Mouse (Mus musculus) neural tube, embryonic 11.5 days (tissue): ENCODE results near the gene Slc2a1. TPM values are rescaled to one million over a fixed set of nuclear protein-coding genes. Genes with fewer than 3 reads are reported as not detected.
A peak's percentile ranks its signal among the peaks of the same experiment; 100 is the strongest.

Experiments
- ATAC-seq: fragments of 200-750 bp; cut with Nextera tagmentation; 2 replicates; pipeline ENCODE4 v1.8.0; 2017; ENCODE audit warnings: moderate number of reproducible peaks, mild to moderate bottlenecking, moderate TSS enrichment, moderate library complexity; ENCODE audit not compliant: insufficient read depth, low FRiP score, low TSS enrichment
- DNase-seq: peaks from one replicate; pipeline ENCODE4 v3.0.0-alpha.2; 2015; ENCODE audit warnings: low spot score
- H3K27ac ChIP-seq: fragments of 300-500 bp; sonication (generic); 2 replicates; pipeline ENCODE4 v1.5.1; 2014; ENCODE audit warnings: low read depth, mild to moderate bottlenecking, low read length
- H3K27me3 ChIP-seq: fragments of 300-500 bp; sonication (generic); 2 replicates; pipeline ENCODE4 v1.6.1; 2014; ENCODE audit warnings: mild to moderate bottlenecking, low read length, mixed read lengths; ENCODE audit not compliant: control insufficient read depth, insufficient read depth
- H3K36me3 ChIP-seq: fragments of 300-500 bp; sonication (generic); 2 replicates; pipeline ENCODE4 v1.6.1; 2014; ENCODE audit warnings: mild to moderate bottlenecking, low read length, moderate library complexity, mixed read lengths; ENCODE audit not compliant: control insufficient read depth, insufficient read depth
- H3K4me1 ChIP-seq: fragments of 300-500 bp; sonication (generic); 2 replicates; pipeline ENCODE4 v1.6.1; 2014; ENCODE audit warnings: low read length, mixed read lengths; ENCODE audit not compliant: control insufficient read depth, insufficient read depth
- H3K4me2 ChIP-seq: fragments of 300-500 bp; sonication (generic); 2 replicates; pipeline ENCODE4 v1.6.1; 2014; ENCODE audit warnings: low read depth, mild to moderate bottlenecking, moderate library complexity
- H3K4me3 ChIP-seq: fragments of 300-500 bp; sonication (generic); 2 replicates; pipeline ENCODE4 v1.5.1; 2014; ENCODE audit warnings: low read depth, low read length
- H3K9ac ChIP-seq: fragments of 300-500 bp; sonication (generic); 2 replicates; pipeline ENCODE4 v1.6.1; 2014; ENCODE audit warnings: mild to moderate bottlenecking, low read length
- H3K9me3 ChIP-seq: fragments of 300-500 bp; sonication (generic); 2 replicates; pipeline ENCODE4 v1.6.1; 2016; ENCODE audit warnings: low read length; ENCODE audit not compliant: control insufficient read depth
- WGBS: fragments of 180-500 bp; shearing (Covaris S2); extraction: QIAGEN DNeasy Blood & Tissue Kit; methylation state at CpG from one replicate; pipeline ENCODE4 v1.1.7; 2014; 5-methylcytosine and 5-hydroxymethylcytosine counted together
- polyA plus RNA-seq: library from polyadenylated mRNA; unstranded; fragments of >200 nt; fragmentation: Nextera tagmentation; extraction: Ambion mirVana; gene quantifications from 2 replicates; pipeline ENCODE4 v1.2.1, GENCODE M21; 2014

Gene Slc2a1
- polyA plus RNA-seq, 1 experiment from 2014 or later: 162 TPM

- no peak overlapping the region for H3K4me2 ChIP-seq
- no peaks in the 10 kb centered on the region for H3K36me3 ChIP-seq
- H3K4me3 ChIP-seq: no peak overlapping the region
- DNase-seq: no peak
- H3K4me1 ChIP-seq: no peaks in the 10 kb centered on the region
- H3K9me3 ChIP-seq: no peaks in the 10 kb centered on the region
- H3K27ac ChIP-seq: no peak overlapping the region
- no peak overlapping the region for H3K9ac ChIP-seq
- no peaks in the 10 kb centered on the region for H3K27me3 ChIP-seq
- 66% methylated on average over 7 of the region's 7 CpGs for WGBS
- ATAC-seq: no peak
Measured at GRCm38 (mm10) chr4:119093890-119094289, 14.6 kb upstream of the Slc2a1 start.

- H3K36me3 ChIP-seq: no peaks in the 10 kb centered on the region
- H3K9ac ChIP-seq: no peak overlapping the region
- no peaks in the 10 kb centered on the region for H3K27me3 ChIP-seq
- WGBS: 31% methylated on average over 4 of the region's 4 CpGs
- no peak overlapping the region for H3K4me2 ChIP-seq
- H3K4me1 ChIP-seq: no peaks in the 10 kb centered on the region
- ATAC-seq: no peak
- H3K4me3 ChIP-seq: no peak overlapping the region
- no peak overlapping the region for H3K27ac ChIP-seq
- H3K9me3 ChIP-seq: no peaks in the 10 kb centered on the region
- DNase-seq: peak; percentile 16
Measured at GRCm38 (mm10) chr4:119094987-119095386, 13.5 kb upstream of the Slc2a1 start.

GRCm38 (mm10) chr4:119096401-119096800 lies 12.1 kb upstream of the Slc2a1 start:
- Histone ChIP-seq H3K4me2 (no peak overlapping the region), H3K27ac (no peak overlapping the region), H3K4me3 (no peak overlapping the region), H3K27me3 (no peaks in the 10 kb centered on the region), H3K9ac (no peak overlapping the region), H3K9me3 (no peaks in the 10 kb centered on the region), H3K36me3 (no peaks in the 10 kb centered on the region), H3K4me1 (no peaks in the 10 kb centered on the region)
- no peak for ATAC-seq
- DNase-seq: no peak
- WGBS: 80% methylated on average over 3 of the region's 3 CpGs

GRCm38 (mm10) chr4:119097421-119097820 lies 11.1 kb upstream of the Slc2a1 start:
- 87% methylated on average over 4 of the region's 4 CpGs for WGBS
- Histone ChIP-seq H3K27me3 (no peaks in the 10 kb centered on the region), H3K36me3 (no peaks in the 10 kb centered on the region)

GRCm38 (mm10) chr4:119098216-119099210 lies 10.0 kb upstream of the Slc2a1 start:
- Histone ChIP-seq H3K9me3 (no peaks in the 10 kb centered on the region), H3K36me3 (no peaks in the 10 kb centered on the region), H3K4me3 (no peak overlapping the region), H3K9ac (no peak overlapping the region), H3K27ac (no peak overlapping the region), H3K4me2 (no peak overlapping the region), H3K4me1 (no peaks in the 10 kb centered on the region), H3K27me3 (no peaks in the 10 kb centered on the region)
- no peak for DNase-seq
- ATAC-seq: no peak
- 75% methylated on average over 8 of the region's 8 CpGs for WGBS

More at GRCm38 (mm10) chr4:119097421-119097820, 11.1 kb upstream of the Slc2a1 start:
- DNase-seq (no peak), ATAC-seq (no peak)
- H3K9ac ChIP-seq: no peak overlapping the region
- no peak overlapping the region for H3K27ac ChIP-seq
- no peaks in the 10 kb centered on the region for H3K4me1 ChIP-seq
- H3K4me3 ChIP-seq: no peak overlapping the region
- no peak overlapping the region for H3K4me2 ChIP-seq
- H3K9me3 ChIP-seq: no peaks in the 10 kb centered on the region

GRCm38 (mm10) chr4:119101392-119101791 lies 7.1 kb upstream of the Slc2a1 start:
- no peak for ATAC-seq
- no peaks in the 10 kb centered on the region for H3K36me3 ChIP-seq

GRCm38 (mm10) chr4:119102350-119103126 lies 6.0 kb upstream of the Slc2a1 start:
- H3K36me3 ChIP-seq: no peaks in the 10 kb centered on the region
- no peak for DNase-seq
- no peak overlapping the region for H3K27ac ChIP-seq
- ATAC-seq: no peak
- H3K4me1 ChIP-seq: peaks cover 5% of the 10 kb centered on the region; the same call in 1 of the 2 replicates
- H3K9ac ChIP-seq: no peak overlapping the region
- H3K27me3 ChIP-seq: no peaks in the 10 kb centered on the region
- H3K4me2 ChIP-seq: no peak overlapping the region
- 76% methylated on average over 7 of the region's 7 CpGs for WGBS
- no peak overlapping the region for H3K4me3 ChIP-seq
- no peaks in the 10 kb centered on the region for H3K9me3 ChIP-seq

More at GRCm38 (mm10) chr4:119101392-119101791, 7.1 kb upstream of the Slc2a1 start:
- no peak overlapping the region for H3K4me2 ChIP-seq
- 84% methylated on average over 3 of the region's 3 CpGs for WGBS
- DNase-seq: no peak
- H3K9ac ChIP-seq: no peak overlapping the region
- H3K4me3 ChIP-seq: no peak overlapping the region
- peaks cover 5% of the 10 kb centered on the region; the same call in 1 of the 2 replicates for H3K4me1 ChIP-seq
- no peak overlapping the region for H3K27ac ChIP-seq
- H3K27me3 ChIP-seq: no peaks in the 10 kb centered on the region
- H3K9me3 ChIP-seq: no peaks in the 10 kb centered on the region

GRCm38 (mm10) chr4:119104847-119105246 lies 3.7 kb upstream of the Slc2a1 start:
- H3K9me3 ChIP-seq: no peaks in the 10 kb centered on the region
- H3K4me2 ChIP-seq: peak overlapping the region; percentile 10; the same call in 1 of the 2 replicates
- H3K4me1 ChIP-seq: peaks cover 5% of the 10 kb centered on the region; the same call in 1 of the 2 replicates
- H3K27ac ChIP-seq: no peak overlapping the region
- no peak for ATAC-seq
- H3K27me3 ChIP-seq: no peaks in the 10 kb centered on the region
- DNase-seq: no peak
- H3K4me3 ChIP-seq: no peak overlapping the region
- H3K9ac ChIP-seq: no peak overlapping the region
- 37% methylated on average over 4 of the region's 4 CpGs for WGBS
- no peaks in the 10 kb centered on the region for H3K36me3 ChIP-seq
